Mouse (Mus musculus): ENCODE data around the gene Adipoq. TPM values are rescaled to one million over a fixed set of nuclear protein-coding genes. Genes with fewer than 3 reads are reported as not detected.

Adipoq gene
- polyA plus RNA-seq (2015; fragmentation: Nextera tagmentation; extraction: Ambion mirVana) = 0.16 and 19.7 TPM in 2 replicates

GRCm38 (mm10) chr16:23146280-23146679 lies at the start of gene Adipoq:
TSS of gene Adipoq (plus strand) at chr16:23146536.

GRCm38 (mm10) chr16:23107231-23107942 lies 38.9 kb upstream of the Adipoq start, which contains the start of gene Eif4a2:
TSS of gene Eif4a2 (plus strand) at chr16:23107444.

GRCm38 (mm10) chr16:23127673-23128375 lies 18.5 kb upstream of the Adipoq start, which contains the start of gene Rfc4:
TSS of gene Rfc4 (minus strand) at chr16:23127737.

Small RNA genes lying within 50 kb of the gene (microRNA-seq; reads per million reads assigned to microRNA genes)
- not detected for gene Gm49346 (ENCODE audit: borderline replicate concordance, insufficient number of aligned reads)

Other genes with a start within 250 kb of the Adipoq start
- 16.0 and 20.6 TPM in 2 replicates for gene Fetub, start 228.2 kb upstream of the Adipoq start, polyA plus RNA-seq (2015; fragmentation: Nextera tagmentation; extraction: Ambion mirVana)
- gene Hrg, start 195.5 kb upstream of the Adipoq start, polyA plus RNA-seq (2015; fragmentation: Nextera tagmentation; extraction: Ambion mirVana) = 10.5 and 16.4 TPM in 2 replicates
- 9.9 and 13.6 TPM in 2 replicates for gene Kng2, start 117.1 kb upstream of the Adipoq start, polyA plus RNA-seq (2015; fragmentation: Nextera tagmentation; extraction: Ambion mirVana)
- gene Kng1, start 88.7 kb upstream of the Adipoq start, polyA plus RNA-seq (2015; fragmentation: Nextera tagmentation; extraction: Ambion mirVana) = 108 and 144 TPM in 2 replicates
- gene Eif4a2, start 39.1 kb upstream of the Adipoq start, polyA plus RNA-seq (2015; fragmentation: Nextera tagmentation; extraction: Ambion mirVana) = 253 and 255 TPM in 2 replicates
- gene Rfc4, start 18.8 kb upstream of the Adipoq start, polyA plus RNA-seq (2015; fragmentation: Nextera tagmentation; extraction: Ambion mirVana) = 75.6 and 86.8 TPM in 2 replicates
- gene St6gal1, start 78.2 kb downstream of the Adipoq start, polyA plus RNA-seq (2015; fragmentation: Nextera tagmentation; extraction: Ambion mirVana) = 29.6 and 40.1 TPM in 2 replicates